Mouse (Mus musculus): Measurements from ENCODE around the gene Evi5.

Gene Evi5

DNA sequence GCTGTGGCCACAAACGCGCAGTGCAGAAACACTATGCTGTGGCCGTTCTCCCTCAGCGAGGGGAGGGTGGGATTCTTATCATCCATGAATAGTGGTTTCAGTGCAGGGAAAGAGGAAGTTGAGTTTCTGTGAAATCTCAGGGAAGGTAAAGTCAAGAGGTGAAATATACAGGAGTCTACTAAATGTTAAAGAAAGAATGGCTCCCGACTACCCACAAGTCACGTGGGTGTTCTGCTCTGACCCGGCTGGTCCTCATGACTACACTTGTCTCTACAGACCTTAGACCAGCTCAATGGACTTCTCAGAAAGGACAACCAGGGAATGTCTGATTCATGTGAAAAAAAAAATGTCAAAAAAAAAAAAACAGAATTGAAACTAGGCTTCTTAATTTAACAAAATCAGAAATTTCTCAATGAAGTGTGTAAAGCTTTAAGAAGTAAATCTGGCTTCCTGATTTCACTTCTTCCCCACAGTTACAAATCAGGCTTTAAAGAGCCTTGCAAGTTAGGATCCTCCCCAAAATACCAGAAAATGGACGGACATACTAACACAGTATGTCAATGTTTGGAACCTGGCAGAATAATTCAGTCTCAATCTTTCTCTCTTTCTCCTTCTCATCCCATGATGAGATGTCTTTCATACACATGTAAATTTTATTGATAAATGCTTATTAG is 166.6 kb downstream of the Evi5 start:
- no peak for DNase-seq (ENCODE audit: low spot score in 2 of 2)

GRCm38 (mm10) chr5:107706262-107706661 is 168.6 kb downstream of the Evi5 start:
- no peak for DNase-seq (ENCODE audit: low spot score in 2 of 2)

DNA sequence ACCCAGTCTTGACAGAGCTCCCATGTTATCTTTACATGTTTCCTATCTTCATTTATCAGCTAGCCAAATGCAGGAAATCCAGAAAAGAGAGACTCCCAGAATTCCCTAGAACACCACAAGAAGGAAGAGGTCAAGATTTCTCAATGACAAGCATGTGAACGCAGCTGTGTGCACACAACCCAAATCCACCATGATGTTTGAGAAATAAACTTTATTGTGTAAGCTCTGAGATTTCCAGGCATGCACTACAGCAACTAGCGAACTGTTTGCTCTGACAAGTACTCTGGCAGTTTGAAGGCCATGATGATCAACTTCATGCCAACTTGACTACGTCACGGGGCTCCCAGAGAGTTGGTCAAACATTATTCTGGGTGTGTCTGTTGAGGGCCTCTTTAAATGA is 169.2 kb downstream of the Evi5 start:
- no peak for DNase-seq (ENCODE audit: low spot score in 2 of 2)

DNA sequence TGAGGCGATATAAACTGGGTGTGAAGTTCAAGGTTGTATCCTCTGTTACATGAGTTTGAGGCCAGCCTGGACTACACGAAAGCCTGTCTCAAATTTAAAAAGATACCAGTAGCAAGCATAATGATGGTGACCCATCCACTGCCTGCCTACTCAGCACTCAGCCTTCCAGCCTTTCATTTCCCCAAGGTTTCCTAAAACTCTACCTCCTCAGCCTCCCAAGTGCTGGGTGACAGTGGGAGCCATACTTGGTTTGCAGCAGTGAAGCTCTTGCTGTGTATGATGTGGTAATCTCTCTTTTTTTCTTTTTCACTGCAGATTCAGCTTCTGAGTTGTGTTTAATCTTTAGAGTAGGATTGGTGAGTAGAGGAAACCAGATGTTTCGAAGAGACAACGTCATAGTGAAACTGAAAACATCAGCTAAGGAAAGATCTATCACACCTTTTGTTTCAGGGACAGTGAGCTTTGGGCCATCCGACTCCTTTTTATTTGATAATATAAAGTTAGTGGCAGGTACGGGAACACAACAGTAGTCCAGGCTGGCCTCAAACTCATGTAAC is 171.6 kb downstream of the Evi5 start:
- no peak for DNase-seq (ENCODE audit: low spot score in 2 of 2)

- DNase-seq (ENCODE audit: low spot score in 2 of 2) = no peak
These were observed 173.2 kb downstream of the Evi5 start for GRCm38 (mm10) chr5:107701658-107702057.

GRCm38 (mm10) chr5:107700873-107701272 is 174.0 kb downstream of the Evi5 start:
- DNase-seq (ENCODE audit: low spot score in 2 of 2) = no peak

DNA sequence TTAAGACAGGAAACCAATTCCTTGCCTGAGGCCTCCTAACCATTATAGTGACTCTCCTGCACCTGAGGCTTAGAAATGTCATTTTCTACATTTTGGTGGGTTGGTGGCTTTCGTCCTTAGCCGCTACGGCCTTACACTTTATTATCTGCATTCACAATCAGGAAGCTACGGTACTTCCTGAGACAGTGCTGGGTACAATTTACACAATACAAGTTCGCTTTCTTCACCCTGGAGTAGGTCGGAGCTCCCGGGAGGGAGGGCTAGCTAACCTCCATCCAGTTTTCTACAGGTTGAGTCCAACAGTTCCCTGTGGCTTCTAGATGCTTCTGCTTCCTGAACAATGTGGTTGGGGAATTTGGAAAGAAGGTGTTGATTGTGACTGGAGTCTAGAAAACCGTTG is 176.0 kb downstream of the Evi5 start:
- no peak for DNase-seq (ENCODE audit: low spot score in 2 of 2)

DNA sequence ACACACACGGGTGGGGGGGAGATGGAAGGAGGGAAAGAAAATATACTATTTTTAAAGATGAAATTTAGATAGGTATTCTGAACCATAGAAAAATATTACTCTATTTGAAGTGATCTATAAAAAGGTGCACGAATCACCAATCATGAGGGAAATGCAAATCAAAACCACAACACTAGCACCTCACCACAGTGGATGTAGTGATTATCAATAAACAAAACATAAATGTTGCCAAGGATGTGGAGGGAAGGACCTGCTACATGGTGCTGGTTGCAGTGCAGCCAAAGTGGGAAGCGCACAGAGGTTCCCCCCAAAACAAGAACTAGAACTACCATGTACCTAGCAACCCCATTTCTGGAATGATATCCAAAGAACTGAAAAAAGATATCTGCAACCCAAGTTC is 179.9 kb downstream of the Evi5 start:
- no peak for DNase-seq (ENCODE audit: low spot score in 2 of 2)

Data from heart, adult 9 months (tissue).